Mouse (Mus musculus) spleen, adult 2 months (tissue): ENCODE measurements at regions not wholly inside any gene's neighbourhood (a gene's known extent, or its start where the extent isn't known, plus 50 kb on each side); places are given as distances from the start of the nearest gene placed in this dataset.

Experiments used
- CTCF ChIP-seq: fragments of 200-500 bp; IDR thresholded peaks from 2 replicates; pipeline ENCODE4 v1.5.1; 2011; ENCODE audit warnings: mild to moderate bottlenecking, inconsistent platforms; ENCODE audit not compliant: insufficient read depth, insufficient read length, insufficient replicate concordance; ENCODE audit errors: extremely low read depth
- POLR2A ChIP-seq: fragments of 200-500 bp; IDR thresholded peaks from 2 replicates; pipeline ENCODE4 v1.6.1; 2011; ENCODE audit warnings: low read depth, low read length, inconsistent platforms

GRCm38 (mm10) chr10:117513925-117514546 is 115.3 kb upstream of the Cpm start:
- TF ChIP-seq CTCF (no peak), POLR2A (no peak)
